Mouse (Mus musculus) E14TG2a.4 (cell line): Measurements from ENCODE around the gene Plekhm3.

Source experiments
- CTCF ChIP-seq: conservative IDR thresholded peaks from 2 replicates; pipeline ENCODE4 v1.5.1; 2014; ENCODE audit warnings: low read length
- POU5F1 ChIP-seq: IDR thresholded peaks from 2 replicates; pipeline ENCODE4 v1.6.1; 2014; ENCODE audit warnings: low read length, borderline replicate concordance

DNA sequence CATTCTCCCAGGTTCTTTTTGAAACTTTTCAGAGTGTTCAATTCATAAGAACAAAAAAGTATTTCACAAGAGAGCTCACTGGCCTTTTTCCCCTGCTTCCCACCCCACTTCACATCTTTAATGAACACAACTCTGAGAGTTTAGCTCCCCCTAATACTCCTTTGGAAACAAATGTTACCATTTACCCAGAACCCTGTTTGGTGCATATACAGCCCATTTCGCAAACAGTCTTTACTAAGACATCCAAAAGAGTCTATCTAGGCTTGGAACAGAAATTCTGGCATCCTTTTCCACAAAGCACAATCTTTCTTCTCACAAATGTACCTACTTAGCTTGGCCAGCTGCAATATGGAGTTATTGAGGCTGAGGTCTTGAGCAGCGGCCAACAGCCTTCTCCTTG, 59.1 kb downstream of the Plekhm3 start:
- TF ChIP-seq CTCF: no peak
- TF ChIP-seq POU5F1: no peak
